Mouse (Mus musculus) heart, adult 9 months (tissue): Measurements from ENCODE around the gene Cbx6.
"Not testable (repeated sequence)": the region's sequence is repeated elsewhere in the genome, so short reads cannot be mapped to it uniquely, and the experiment has no call there.

Experiments used
- DNase-seq, 2 experiments: peaks; one replicate each; pipeline ENCODE4 v3.0.0; 2022; ENCODE audit warnings: low spot score in 2 of 2

Cbx6 gene

GRCm38 (mm10) chr15:79830388-79830787 lies 4.1 kb downstream of the Cbx6 start:
- DNase-seq, result peak; percentile 63 to 76

DNA sequence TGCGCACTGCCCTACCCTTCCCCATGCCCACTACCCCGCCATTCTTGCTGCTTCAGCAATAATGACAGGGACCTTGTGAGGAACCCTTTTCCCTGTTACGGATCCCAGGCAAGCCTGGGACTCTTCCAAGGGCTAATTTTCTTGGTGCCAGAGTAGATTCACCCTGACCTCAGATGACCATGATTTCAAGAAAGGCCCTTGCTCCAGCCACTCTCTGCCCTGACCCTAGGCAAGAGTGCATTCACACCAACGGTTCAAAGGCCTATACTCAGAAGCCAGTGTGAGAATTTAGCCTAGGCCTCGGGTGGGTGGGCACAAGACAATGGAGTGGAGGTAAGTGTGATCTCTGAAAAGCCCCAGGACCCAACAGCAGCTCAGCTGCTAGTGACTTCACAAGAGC lies 5.1 kb downstream of the Cbx6 start:
- no peak for DNase-seq

GRCm38 (mm10) chr15:79828366-79829035 lies 6.0 kb downstream of the Cbx6 start:
- DNase-seq, result no peak

DNA sequence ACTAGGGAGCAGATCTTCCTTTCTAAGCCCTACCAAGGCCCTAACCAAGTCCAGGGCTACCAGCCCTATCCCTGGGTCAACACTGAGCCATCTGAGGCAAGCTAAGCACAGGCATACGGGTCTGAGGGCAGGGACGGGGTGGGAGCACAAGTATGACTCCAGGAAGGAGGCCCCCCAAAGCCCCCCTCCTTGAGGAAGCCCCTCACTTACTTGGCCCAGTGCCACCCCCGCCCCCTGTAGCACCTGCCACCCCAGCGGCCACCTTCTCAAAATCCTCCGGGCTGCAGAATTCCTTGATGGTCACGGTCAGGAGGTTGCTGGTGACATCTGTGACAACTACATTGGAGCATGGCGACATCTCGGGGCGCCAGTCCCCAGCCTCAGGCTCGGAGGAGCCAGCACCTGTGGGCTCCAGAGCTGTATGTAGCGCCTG lies 6.7 kb downstream of the Cbx6 start:
- no peak for DNase-seq

GRCm38 (mm10) chr15:79827061-79827777 lies 7.3 kb downstream of the Cbx6 start:
- no peak for DNase-seq

- DNase-seq, result no peak
These were observed 8.1 kb downstream of the Cbx6 start for GRCm38 (mm10) chr15:79826221-79826935.

GRCm38 (mm10) chr15:79825146-79825825 lies 9.2 kb downstream of the Cbx6 start:
- no peak for DNase-seq

- DNase-seq, result peak in 1 of 2 experiments; percentile 75
These were observed 10.8 kb downstream of the Cbx6 start for GRCm38 (mm10) chr15:79823588-79824280.

- no peak for DNase-seq
These were observed 12.0 kb downstream of the Cbx6 start for GRCm38 (mm10) chr15:79822265-79823199.

DNA sequence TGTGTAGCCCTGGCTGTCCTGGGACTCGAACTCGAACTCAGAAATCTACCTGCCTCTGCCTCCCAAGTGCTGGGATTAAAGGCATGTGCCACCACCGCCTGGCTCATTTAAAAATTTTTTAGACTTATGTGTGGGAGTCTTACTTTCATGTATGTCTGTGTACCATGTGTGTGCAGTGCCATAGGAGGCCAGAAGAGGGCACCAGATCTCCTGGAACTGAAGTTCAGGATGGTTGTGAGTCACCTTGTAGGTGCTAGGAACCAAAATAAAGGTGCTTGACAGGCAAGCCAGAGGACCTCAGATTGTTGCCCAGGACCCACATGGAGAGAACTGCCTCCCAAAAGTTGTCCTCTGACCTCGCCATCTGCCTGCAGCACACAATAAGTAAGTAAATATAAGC lies 16.2 kb downstream of the Cbx6 start:
- no peak for DNase-seq

GRCm38 (mm10) chr15:79813666-79814258 lies 20.7 kb downstream of the Cbx6 start:
- DNase-seq, result no peak

- not testable (repeated sequence) for DNase-seq
These were observed 21.6 kb downstream of the Cbx6 start for GRCm38 (mm10) chr15:79812840-79813239.

DNA sequence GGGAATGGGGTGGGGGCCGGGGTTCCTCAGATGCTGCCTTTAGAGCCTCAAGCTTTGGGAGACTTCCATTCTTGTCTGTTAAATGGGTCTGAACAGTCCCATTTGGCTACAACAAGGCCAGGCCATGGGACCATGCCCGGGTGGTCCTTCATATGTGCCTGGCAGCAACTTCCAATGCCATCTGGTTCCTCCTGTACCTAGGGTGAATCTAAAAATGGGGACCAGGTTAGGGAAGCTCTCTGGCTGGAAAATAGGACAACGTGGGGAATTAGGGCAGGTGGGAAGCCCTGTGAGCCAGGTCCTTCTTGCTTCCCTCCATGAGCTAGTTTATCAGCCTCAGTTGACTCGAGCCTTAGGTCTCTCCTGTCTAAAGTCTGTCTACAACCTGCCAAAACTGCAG lies 23.5 kb downstream of the Cbx6 start:
- DNase-seq, result no peak

- no peak for DNase-seq
These were observed 24.4 kb downstream of the Cbx6 start for GRCm38 (mm10) chr15:79810061-79810460.

- no peak for DNase-seq
These were observed 25.8 kb downstream of the Cbx6 start for GRCm38 (mm10) chr15:79808658-79809057.

DNA sequence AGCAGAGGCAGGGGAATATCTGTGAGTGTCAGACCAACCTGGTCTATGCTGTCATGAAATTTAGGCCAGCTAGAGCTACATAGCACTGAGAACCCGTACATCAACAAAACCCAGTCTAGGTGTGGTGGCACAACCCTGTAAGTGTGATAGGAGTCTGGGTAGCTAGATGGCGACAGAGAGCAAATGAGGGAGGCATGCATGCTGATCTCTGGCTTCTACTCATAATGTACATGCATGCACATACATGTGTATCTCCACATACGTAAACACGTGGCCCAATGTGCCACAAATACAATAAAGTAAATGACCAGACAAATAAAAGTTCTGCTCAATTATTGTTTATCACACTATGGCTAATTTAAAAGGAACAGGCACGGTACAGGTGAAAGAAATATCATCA lies 26.4 kb downstream of the Cbx6 start:
- DNase-seq, result no peak

DNA sequence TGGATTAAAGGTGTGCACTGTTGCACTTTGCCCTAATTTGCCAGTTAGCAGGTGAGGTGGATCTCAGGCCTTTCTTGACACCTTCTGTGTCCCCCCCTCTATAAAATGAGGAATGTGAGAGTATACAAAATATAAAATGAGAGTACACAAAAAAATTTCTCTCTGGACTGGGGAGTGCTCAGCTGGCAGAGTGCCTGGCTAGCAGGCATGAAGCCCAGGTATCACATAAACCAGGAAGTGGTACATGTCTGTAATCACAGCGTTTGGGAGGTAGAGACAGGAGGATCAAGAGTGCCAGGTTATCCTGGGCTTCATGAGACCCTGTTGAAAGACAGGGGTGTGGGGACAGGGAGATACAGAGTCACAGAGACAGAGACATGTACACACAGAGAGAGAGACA lies 27.4 kb downstream of the Cbx6 start:
- no peak for DNase-seq

DNA sequence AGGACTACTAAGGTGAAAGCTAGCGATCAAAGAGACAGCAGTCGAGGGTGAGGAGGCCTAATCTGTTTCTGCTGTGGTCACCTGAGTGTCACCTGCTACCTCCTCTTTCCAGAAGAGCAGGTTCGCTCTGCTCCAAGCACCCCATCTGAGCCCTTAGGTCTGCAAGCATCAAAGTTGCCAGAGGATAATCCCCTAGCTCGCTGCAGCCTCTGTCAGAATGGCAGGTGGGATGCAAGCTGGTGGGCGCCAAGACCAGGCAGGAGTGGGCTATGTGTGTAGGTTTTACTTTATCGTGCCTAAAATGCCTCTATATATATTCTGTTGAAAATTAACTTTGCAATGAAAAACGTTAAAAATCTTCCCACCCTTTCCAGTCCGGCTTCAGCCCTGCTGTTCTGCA lies 29.2 kb downstream of the Cbx6 start:
- DNase-seq, result no peak

GRCm38 (mm10) chr15:79804352-79805071 lies 30.0 kb downstream of the Cbx6 start, which contains the start of gene Nptxr:
Nptxr (minus strand) TSS chr15:79804766.
- DNase-seq, result peak; percentile 41 to 45
